Comparison of ENCODE assay signal across 8 mouse cellular contexts in genomic region chr2:90747131-90747530, GRCm38 (mm10). TPM values are rescaled to one million over a fixed set of nuclear protein-coding genes. Genes with fewer than 3 reads are reported as not detected.
A peak's percentile ranks its signal among the peaks of the same experiment; 100 is the strongest.
DNase-seq lines count a peak whose midpoint lies in the region; ATAC-seq lines count a peak whose summit lies in the region.
"Had no signal": no experiment of that assay in that cellular context is flagged by ENCODE, and none has a peak within 500 bp of the region (broad histone marks: within the 10 kb centered on the region; RNA-seq: fewer than 3 reads in every experiment).

No protein-coding gene starts in this region.

- no peaks in the 10 kb centered on the region for H3K9me3 ChIP-seq in lung, embryonic 15.5 days
- H3K9me3 ChIP-seq in forebrain, embryonic 12.5 days, result no peaks in the 10 kb centered on the region
- no peaks in the 10 kb centered on the region for H3K9me3 ChIP-seq in limb, embryonic 13.5 days
- no peaks in the 10 kb centered on the region for H3K9me3 ChIP-seq in stomach, embryonic 14.5 days (ENCODE audit: control insufficient read depth, low read depth, low read length)

- peak overlapping the region; percentile 65 for H3K4me2 ChIP-seq in lung, embryonic 15.5 days
- H3K4me2 ChIP-seq in forebrain, embryonic 12.5 days, result peak overlapping the region; percentile 85
- H3K4me2 ChIP-seq in limb, embryonic 13.5 days (replicated peaks), result peak overlapping the region; percentile 90
- peak overlapping the region; percentile 76 for H3K4me2 ChIP-seq in stomach, embryonic 14.5 days (replicated peaks; ENCODE audit: low read depth, low read length)

- ATAC-seq in lung, embryonic 15.5 days (ENCODE audit: borderline replicate concordance, extremely low read depth, low FRiP score, low TSS enrichment), result no peak
- no peak for ATAC-seq in forebrain, embryonic 12.5 days (ENCODE audit: low FRiP score)
- ATAC-seq in limb, embryonic 13.5 days (ENCODE audit: low FRiP score, low read depth), result no peak
- no peak for ATAC-seq in stomach, embryonic 14.5 days (ENCODE audit: insufficient number of reproducible peaks, insufficient read depth, low FRiP score, low read depth)

- H3K27me3 ChIP-seq in lung, embryonic 15.5 days, result no peaks in the 10 kb centered on the region
- H3K27me3 ChIP-seq in forebrain, embryonic 12.5 days, result no peaks in the 10 kb centered on the region
- no peaks in the 10 kb centered on the region for H3K27me3 ChIP-seq in limb, embryonic 13.5 days
- no peaks in the 10 kb centered on the region for H3K27me3 ChIP-seq in stomach, embryonic 14.5 days (ENCODE audit: control insufficient read depth, insufficient read depth, low read length)

- 0 out of 2 replicates have a peak overlapping the region, but pooled peaks have one; percentile 92 for H3K9ac ChIP-seq in lung, embryonic 15.5 days
- H3K9ac ChIP-seq in forebrain, embryonic 12.5 days, result no peak overlapping the region
- H3K9ac ChIP-seq in limb, embryonic 13.5 days, result peak overlapping the region; percentile 97; the same call in 1 of the 2 replicates
- H3K9ac ChIP-seq in stomach, embryonic 14.5 days (replicated peaks; ENCODE audit: low read depth, low read length), result no peak overlapping the region

- peaks cover 7% of the 10 kb centered on the region for H3K4me1 ChIP-seq in lung, embryonic 15.5 days
- H3K4me1 ChIP-seq in forebrain, embryonic 12.5 days, result peaks cover 33% of the 10 kb centered on the region
- H3K4me1 ChIP-seq in limb, embryonic 13.5 days, result peaks cover 28% of the 10 kb centered on the region
- H3K4me1 ChIP-seq in stomach, embryonic 14.5 days (ENCODE audit: control insufficient read depth, insufficient read depth, low read length), result 0 out of 2 replicates have a peak, but pooled peaks cover 10% of the 10 kb centered on the region

- H3K27ac ChIP-seq in lung, embryonic 15.5 days, result no peak overlapping the region
- H3K27ac ChIP-seq in forebrain, embryonic 12.5 days, result no peak overlapping the region
- no peak overlapping the region for H3K27ac ChIP-seq in limb, embryonic 13.5 days
- no peak overlapping the region for H3K27ac ChIP-seq in stomach, embryonic 14.5 days (ENCODE audit: low read length)

- 88% methylated on average over 10 of the region's 10 CpGs for WGBS in lung, embryonic 15.5 days
- WGBS in forebrain, embryonic 12.5 days, result 90% methylated on average over 10 of the region's 10 CpGs
- WGBS in limb, embryonic 13.5 days, result 92% methylated on average over 10 of the region's 10 CpGs
- 92% methylated on average over 10 of the region's 10 CpGs for WGBS in stomach, embryonic 14.5 days

- peaks cover 24% of the 10 kb centered on the region for H3K36me3 ChIP-seq in lung, embryonic 15.5 days
- H3K36me3 ChIP-seq in forebrain, embryonic 12.5 days (replicated peaks), result peaks cover 35% of the 10 kb centered on the region
- H3K36me3 ChIP-seq in limb, embryonic 13.5 days, result peaks cover 34% of the 10 kb centered on the region
- H3K36me3 ChIP-seq in stomach, embryonic 14.5 days (ENCODE audit: control insufficient read depth, insufficient read depth, low read length), result peaks cover 12% of the 10 kb centered on the region

- DNase-seq in lung, postnatal 10 days, result no peak
- DNase-seq in adrenal gland, adult 18-20 months (ENCODE audit: low spot score in 2 of 2), result no peak
- no peak for DNase-seq in MN1 (ENCODE audit: low spot score)

- peak overlapping the region; percentile 84; the same call in 1 of the 2 replicates for H3K4me3 ChIP-seq in lung, embryonic 15.5 days
- H3K4me3 ChIP-seq in forebrain, embryonic 12.5 days (replicated peaks), result peak overlapping the region; percentile 93
- peak overlapping the region; percentile 92 for H3K4me3 ChIP-seq in limb, embryonic 13.5 days
- H3K4me3 ChIP-seq in stomach, embryonic 14.5 days (ENCODE audit: low read depth, low read length), result peak overlapping the region; percentile 88; the same call in 1 of the 2 replicates

RNA-seq across cellular contexts. Expression of gene Fnbp4, which starts 2.0 kb away (rescaled TPM):
- 77.6 and 89.0 TPM in 2 replicates for polyA plus RNA-seq in lung, embryonic 15.5 days (2015; fragmentation: Nextera tagmentation; extraction: Ambion mirVana)
- 142 and 153 TPM in 2 replicates for polyA plus RNA-seq in forebrain, embryonic 12.5 days (2016; fragmentation: Nextera tagmentation; extraction: Ambion mirVana)
- 115 and 122 TPM in 2 replicates for polyA plus RNA-seq in limb, embryonic 13.5 days (2015; fragmentation: Nextera tagmentation; extraction: Ambion mirVana)
- polyA plus RNA-seq in stomach, embryonic 14.5 days (2014; fragmentation: Nextera tagmentation; extraction: Ambion mirVana), result 103 and 112 TPM in 2 replicates
- 10 to 100 TPM; 37.9 to 50.1 TPM for total RNA-seq in adrenal gland, adult 18-20 months (2021)

RNA-seq across cellular contexts. Expression of gene Agbl2, which starts 35.4 kb away (rescaled TPM):
- polyA plus RNA-seq in lung, embryonic 15.5 days (2015; fragmentation: Nextera tagmentation; extraction: Ambion mirVana), result 1.2 and 1.5 TPM in 2 replicates
- 0.69 and 0.82 TPM in 2 replicates for polyA plus RNA-seq in forebrain, embryonic 12.5 days (2016; fragmentation: Nextera tagmentation; extraction: Ambion mirVana)
- 1.2 and 1.4 TPM in 2 replicates for polyA plus RNA-seq in limb, embryonic 13.5 days (2015; fragmentation: Nextera tagmentation; extraction: Ambion mirVana)
- polyA plus RNA-seq in stomach, embryonic 14.5 days (2014; fragmentation: Nextera tagmentation; extraction: Ambion mirVana), result 0.57 and 0.68 TPM in 2 replicates
- 1 to 10 TPM in 1 of 2 experiments, under 1 TPM in 1; 0.93 to 1.1 TPM for total RNA-seq in adrenal gland, adult 18-20 months (2021)
- total RNA-seq: neutrophil, adult 5-6 weeks had no signal

Comparison
In these comparisons a context has a peak if more than half of its experiments do, and no peak if none do; other contexts are left out.
1. H3K9ac ChIP-seq: peak in lung, embryonic 15.5 days (single experiment) and limb, embryonic 13.5 days (single experiment); none in forebrain, embryonic 12.5 days (single experiment) and stomach, embryonic 14.5 days (single experiment).
2. Peak in every context shown above with its lines, with median percentiles within 50 percentile points of each other: H3K4me2 ChIP-seq and H3K4me3 ChIP-seq.